Mouse (Mus musculus): ENCODE measurements around the gene Hist1h2bg. TPM values are rescaled to one million over a fixed set of nuclear protein-coding genes. Genes with fewer than 3 reads are reported as not detected.
"Not testable (repeated sequence)": the region's sequence is repeated elsewhere in the genome, so short reads cannot be mapped to it uniquely, and the experiment has no call there.

The Hist1h2bg gene
- polyA plus RNA-seq, 1 experiment from 2014 or later, result 8.8 TPM

GRCm38 (mm10) chr13:23555839-23556416 is 15.3 kb upstream of the Hist1h2bg start:
- WGBS, result under 1% methylated on average over 18 of the region's 18 CpGs
- peak overlapping the region; percentile 98 for H3K4me2 ChIP-seq (replicated peaks)
- H3K27ac ChIP-seq, result peak overlapping the region; percentile 92
- H3K27me3 ChIP-seq (replicated peaks), result no peaks in the 10 kb centered on the region
- peaks cover 7% of the 10 kb centered on the region; the same call in 1 of the 2 replicates for H3K4me1 ChIP-seq
- H3K9ac ChIP-seq, result peak overlapping the region; percentile 86
- H3K36me3 ChIP-seq, result no peaks in the 10 kb centered on the region
- peak overlapping the region; percentile 57 for H3K4me3 ChIP-seq
- H3K9me3 ChIP-seq, result no peaks in the 10 kb centered on the region
- ATAC-seq (ENCODE audit: low FRiP score, low read depth), result peak; percentile 59

- Histone ChIP-seq H3K36me3 (no peaks in the 10 kb centered on the region), H3K27me3 (replicated peaks) (no peaks in the 10 kb centered on the region), H3K9ac (no peak overlapping the region), H3K4me2 (replicated peaks) (peak overlapping the region; percentile 98; the same call in 1 of the 2 replicates), H3K9me3 (no peaks in the 10 kb centered on the region), H3K27ac (no peak overlapping the region), H3K4me3 (no peak overlapping the region), H3K4me1 (peaks cover 5% of the 10 kb centered on the region; the same call in 1 of the 2 replicates)
- no peak for ATAC-seq (ENCODE audit: low FRiP score, low read depth)
- WGBS, result 76% methylated on average over 3 of the region's 3 CpGs
Observed at GRCm38 (mm10) chr13:23556906-23557305, 14.3 kb upstream of the Hist1h2bg start.

GRCm38 (mm10) chr13:23560699-23561098 is 10.5 kb upstream of the Hist1h2bg start:
- not testable (repeated sequence) for H3K27me3 ChIP-seq (replicated peaks); H3K36me3 ChIP-seq; ATAC-seq (ENCODE audit: low FRiP score, low read depth); H3K9me3 ChIP-seq; H3K9ac ChIP-seq; H3K4me1 ChIP-seq; H3K27ac ChIP-seq; H3K4me3 ChIP-seq
- peak overlapping the region; percentile 27; the same call in 1 of the 2 replicates for H3K4me2 ChIP-seq (replicated peaks)
- 20% methylated on average over 2 of the region's 2 CpGs for WGBS

- peak overlapping the region; percentile 56; the same call in 1 of the 2 replicates for H3K9ac ChIP-seq
- peak overlapping the region; percentile 67 for H3K4me2 ChIP-seq (replicated peaks)
- not testable (repeated sequence) for H3K36me3 ChIP-seq; H3K27me3 ChIP-seq (replicated peaks); ATAC-seq (ENCODE audit: low FRiP score, low read depth); H3K4me1 ChIP-seq; H3K9me3 ChIP-seq
- H3K4me3 ChIP-seq, result peak overlapping the region; percentile 41
- WGBS, result 0% methylated on average over 2 of the region's 5 CpGs
- 0 out of 2 replicates have a peak overlapping the region, but pooled peaks have one; percentile 82 for H3K27ac ChIP-seq
Observed at GRCm38 (mm10) chr13:23561531-23561882, 9.7 kb upstream of the Hist1h2bg start.

- peak within 1 kb of the TSS; percentile 56 for H3K9ac ChIP-seq
- under 1% methylated on average over 65 of the region's 67 CpGs for WGBS
- H3K4me1 ChIP-seq, result not testable (repeated sequence)
Observed at GRCm38 (mm10) chr13:23561883-23562659, 9.1 kb upstream of the Hist1h2bg start, which contains the start of gene Hist1h3e. Hist1h3e (minus strand) TSS chr13:23562369.

GRCm38 (mm10) chr13:23562699-23563462 is 8.3 kb upstream of the Hist1h2bg start:
- no peaks in the 10 kb centered on the region for H3K36me3 ChIP-seq
- peak; percentile 65 for ATAC-seq (ENCODE audit: low FRiP score, low read depth)
- no peaks in the 10 kb centered on the region for H3K27me3 ChIP-seq (replicated peaks)
- H3K4me2 ChIP-seq (replicated peaks), result peak overlapping the region; percentile 67
- no peaks in the 10 kb centered on the region for H3K9me3 ChIP-seq
- peak overlapping the region; percentile 92 for H3K27ac ChIP-seq
- no peaks in the 10 kb centered on the region for H3K4me1 ChIP-seq
- peak overlapping the region; percentile 50 for H3K9ac ChIP-seq
- H3K4me3 ChIP-seq, result peak overlapping the region; percentile 41
- WGBS, result 4% methylated on average over 18 of the region's 18 CpGs

More at GRCm38 (mm10) chr13:23561883-23562659, 9.1 kb upstream of the Hist1h2bg start, which contains the start of gene Hist1h3e:
- Histone ChIP-seq H3K4me3 (peak within 1 kb of the TSS; percentile 41), H3K27ac (peak within 1 kb of the TSS; percentile 92), H3K4me2 (replicated peaks) (peak within 1 kb of the TSS; percentile 67)
- H3K9me3 ChIP-seq; H3K27me3 ChIP-seq (replicated peaks); H3K36me3 ChIP-seq: not testable (repeated sequence)
- ATAC-seq (ENCODE audit: low FRiP score, low read depth), result peak; percentile 98

GRCm38 (mm10) chr13:23564482-23564881 is 6.7 kb upstream of the Hist1h2bg start:
- Histone ChIP-seq H3K9me3 (no peaks in the 10 kb centered on the region), H3K27ac (no peak overlapping the region), H3K36me3 (no peaks in the 10 kb centered on the region), H3K9ac (no peak overlapping the region), H3K4me2 (replicated peaks) (no peak overlapping the region), H3K4me1 (no peaks in the 10 kb centered on the region), H3K4me3 (no peak overlapping the region), H3K27me3 (replicated peaks) (no peaks in the 10 kb centered on the region)
- no peak for ATAC-seq (ENCODE audit: low FRiP score, low read depth)
- 92% methylated on average over 2 of the region's 2 CpGs for WGBS

- Histone ChIP-seq H3K27ac (peak overlapping the region; percentile 85), H3K4me1 (peaks cover 18% of the 10 kb centered on the region), H3K4me3 (peak overlapping the region; percentile 34), H3K9ac (peak overlapping the region; percentile 40; the same call in 1 of the 2 replicates), H3K4me2 (replicated peaks) (peak overlapping the region; percentile 72)
- not testable (repeated sequence) for H3K9me3 ChIP-seq; H3K27me3 ChIP-seq (replicated peaks); H3K36me3 ChIP-seq
- peak; percentile 18 for ATAC-seq (ENCODE audit: low FRiP score, low read depth)
- 2% methylated on average over 29 of the region's 41 CpGs for WGBS
Observed at GRCm38 (mm10) chr13:23570261-23571021, 755 bp upstream of the Hist1h2bg start.

GRCm38 (mm10) chr13:23571504-23572217 is 465 bp downstream of the Hist1h2bg start:
- under 1% methylated on average over 16 of the region's 34 CpGs for WGBS
- not testable (repeated sequence) for ATAC-seq (ENCODE audit: low FRiP score, low read depth); H3K9me3 ChIP-seq; H3K36me3 ChIP-seq; H3K27me3 ChIP-seq (replicated peaks)
- Histone ChIP-seq H3K4me3 (peak overlapping the region; percentile 43), H3K4me2 (replicated peaks) (peak overlapping the region; percentile 72), H3K9ac (peak overlapping the region; percentile 61), H3K4me1 (peaks cover 22% of the 10 kb centered on the region), H3K27ac (peak overlapping the region; percentile 86)

- ATAC-seq (ENCODE audit: low FRiP score, low read depth), result no peak
Observed at GRCm38 (mm10) chr13:23572218-23573033, 1.2 kb downstream of the Hist1h2bg start.

More at GRCm38 (mm10) chr13:23572218-23573033, 1.2 kb downstream of the Hist1h2bg start:
- H3K4me2 ChIP-seq (replicated peaks), result peak overlapping the region; percentile 72
- H3K9me3 ChIP-seq, result no peaks in the 10 kb centered on the region
- H3K27ac ChIP-seq, result peak overlapping the region; percentile 86; the same call in 1 of the 2 replicates
- peak overlapping the region; percentile 43 for H3K4me3 ChIP-seq
- peaks cover 28% of the 10 kb centered on the region for H3K4me1 ChIP-seq
- WGBS, result 53% methylated on average over 2 of the region's 2 CpGs
- peak overlapping the region; percentile 61 for H3K9ac ChIP-seq
- H3K36me3 ChIP-seq, result no peaks in the 10 kb centered on the region
- H3K27me3 ChIP-seq (replicated peaks), result no peaks in the 10 kb centered on the region
